ENCODE assay signal across 23 mouse cellular contexts in genomic region chr3:126397985-126398630, GRCm38 (mm10). TPM values are rescaled to one million over a fixed set of nuclear protein-coding genes. Genes with fewer than 3 reads are reported as not detected.
DNase-seq lines count a peak whose midpoint lies in the region; ATAC-seq and TF ChIP-seq lines count a peak whose summit lies in the region.
"Had no signal": no experiment of that assay in that cellular context is flagged by ENCODE, and none has a peak within 500 bp of the region (broad histone marks: within the 10 kb centered on the region; RNA-seq: fewer than 3 reads in every experiment).

No protein-coding gene starts in this region.

- no peak overlapping the region for H3K4me3 ChIP-seq in MEL (ENCODE audit: control insufficient read depth in 1 of 2, insufficient read depth in 1 of 2, low read depth in 2 of 2, low read length in 2 of 2)
- no peak overlapping the region for H3K4me3 ChIP-seq in heart, postnatal 0 days (ENCODE audit: low read depth, low read length)
- H3K4me3 ChIP-seq: left cerebral cortex, adult 2 months; limb, embryonic 10.5 days; midbrain, embryonic 12.5 days had no signal

- no peak for TF ChIP-seq RAD21 in MEL (IDR thresholded peaks at IDR 0.05; ENCODE audit: low read depth, low read length)

- H3K9me3 ChIP-seq in MEL (replicated peaks; ENCODE audit: insufficient read depth, low read length): no peaks in the 10 kb centered on the region
- H3K9me3 ChIP-seq in heart, postnatal 0 days (replicated peaks; ENCODE audit: control insufficient read depth, low read length): no peaks in the 10 kb centered on the region
- H3K9me3 ChIP-seq: limb, embryonic 10.5 days; midbrain, embryonic 12.5 days had no signal

- TF ChIP-seq POLR2A in MEL (IDR thresholded peaks at IDR 0.05; ENCODE audit: control insufficient read depth in 1 of 2, insufficient read depth in 1 of 2, low read depth in 1 of 2, low read length in 2 of 2, poor library complexity in 1 of 2): no peak

- H3K4me1 ChIP-seq in MEL (ENCODE audit: control insufficient read depth in 1 of 2, insufficient read depth in 2 of 2, low read length in 2 of 2): no peaks in the 10 kb centered on the region
- H3K4me1 ChIP-seq in heart, postnatal 0 days (ENCODE audit: control insufficient read depth, insufficient read depth): no peaks in the 10 kb centered on the region
- H3K4me1 ChIP-seq: limb, embryonic 10.5 days; midbrain, embryonic 12.5 days had no signal

- WGBS in heart, postnatal 0 days: 31% methylated on average over 7 of the region's 7 CpGs

- no peak overlapping the region for H3K9ac ChIP-seq in MEL (ENCODE audit: control insufficient read depth, low read depth, low read length, poor library complexity, severe bottlenecking)
- no peak overlapping the region for H3K9ac ChIP-seq in heart, postnatal 0 days (replicated peaks; ENCODE audit: low read depth, low read length)
- H3K9ac ChIP-seq: forebrain, postnatal 0 days; midbrain, embryonic 12.5 days had no signal

- H3K36me3 ChIP-seq in MEL (ENCODE audit: control insufficient read depth in 1 of 2, insufficient read depth in 2 of 2, low read length in 2 of 2): no peaks in the 10 kb centered on the region; a peak in 1 of 4 replicates
- no peaks in the 10 kb centered on the region for H3K36me3 ChIP-seq in heart, postnatal 0 days (replicated peaks; ENCODE audit: control insufficient read depth, insufficient read depth, low read length)
- H3K36me3 ChIP-seq: limb, embryonic 10.5 days; midbrain, embryonic 12.5 days had no signal

- no peak overlapping the region for H3K27ac ChIP-seq in MEL (ENCODE audit: control insufficient read depth, low read depth, low read length)
- H3K27ac ChIP-seq in heart, postnatal 0 days (ENCODE audit: low read depth): 0 out of 2 replicates have a peak overlapping the region, but pooled peaks have one; percentile 2
- H3K27ac ChIP-seq: left cerebral cortex, adult 2 months; limb, embryonic 10.5 days; macrophage; midbrain, embryonic 12.5 days had no signal

- TF ChIP-seq CTCF in MEL (IDR thresholded peaks at IDR 0.05 in 2 of 3, conservative IDR thresholded peaks at IDR 0.05 in 1 of 3; ENCODE audit: control insufficient read depth in 1 of 3, insufficient read depth in 1 of 3, low read depth in 2 of 3, low read length in 3 of 3, poor library complexity in 1 of 3, severe bottlenecking in 1 of 3): no peak
- TF ChIP-seq CTCF in heart, postnatal 0 days (IDR thresholded peaks at IDR 0.05; ENCODE audit: low read depth): no peak

- no peaks in the 10 kb centered on the region for H3K79me2 ChIP-seq in MEL (ENCODE audit: control insufficient read depth, insufficient read depth, low read length, poor library complexity)

- DNase-seq in kidney, postnatal 4 days: peak; percentile 13 to 26
- no peak for DNase-seq in kidney, adult 18-20 months
- DNase-seq in 416B (ENCODE audit: low read depth) (peak; percentile 21), MEL (ENCODE audit: low read depth, low spot score) (peak; percentile 49)
- peak; percentile 18 for DNase-seq in heart, postnatal 0 days (ENCODE audit: low spot score)
- DNase-seq in cerebellum, postnatal 36 days: no peak
- no peak for DNase-seq in right cerebral cortex, postnatal 25 days
- DNase-seq: adrenal gland, postnatal 25 days; cerebellum, adult 11 months; cerebellum, postnatal 10 days; embryo, embryonic 11 days; gastrocnemius, postnatal 36 days; kidney, adult 2 months; kidney, postnatal 25 days; thymus, postnatal 25 days had no signal

- no peak overlapping the region for H3K4me2 ChIP-seq in heart, postnatal 0 days (ENCODE audit: low read depth, low read length)
- H3K4me2 ChIP-seq: midbrain, embryonic 12.5 days had no signal

- ATAC-seq in heart, postnatal 0 days (ENCODE audit: insufficient read depth, low read depth): peak; percentile 49

- H3K27me3 ChIP-seq in MEL (ENCODE audit: control insufficient read depth in 1 of 2, insufficient read depth in 2 of 2, low read length in 2 of 2): no peaks in the 10 kb centered on the region
- H3K27me3 ChIP-seq in heart, postnatal 0 days (ENCODE audit: control insufficient read depth, insufficient read depth, low read length): no peaks in the 10 kb centered on the region
- H3K27me3 ChIP-seq: midbrain, embryonic 12.5 days had no signal

- TF ChIP-seq EP300 in MEL (IDR thresholded peaks at IDR 0.05; ENCODE audit: low read depth in 1 of 2, low read length in 2 of 2): no peak; a peak in 1 of 4 replicates
- no peak for TF ChIP-seq EP300 in heart, postnatal 0 days (IDR thresholded peaks at IDR 0.05; ENCODE audit: low read depth)

TF ChIP-seq in MEL, 35 proteins besides CTCF, POLR2A, EP300 and RAD21:
- peak; percentile 17; the same call in 1 of the 2 replicates for TF ChIP-seq GATA1 (IDR thresholded peaks at IDR 0.05; ENCODE audit: low read depth, low read length)
- no peak for TF ChIP-seq MEF2A (IDR thresholded peaks at IDR 0.05; ENCODE audit: extremely low read depth, insufficient replicate concordance, low read depth, low read length, poor library complexity, severe bottlenecking)
- no peak for TF ChIP-seq SMC3 (IDR thresholded peaks at IDR 0.05; ENCODE audit: low read depth, low read length)
- no peak for TF ChIP-seq TBP (IDR thresholded peaks at IDR 0.05; ENCODE audit: low read depth, low read length)
- no peak for TF ChIP-seq ELF1 (IDR thresholded peaks at IDR 0.05; ENCODE audit: low read depth, low read length)
- TF ChIP-seq ZNF384 (IDR thresholded peaks at IDR 0.05; ENCODE audit: low read depth, low read length): no peak
- TF ChIP-seq MAFK (IDR thresholded peaks at IDR 0.05; ENCODE audit: borderline replicate concordance, low read depth, low read length): no peak
TF ChIP-seq in MEL: peak in this region for 1.

RNA-seq across cellular contexts. Expression of gene Arsj, which starts 34.6 kb away (rescaled TPM):
- not detected in 2 replicates for total RNA-seq in MEL (2012; rRNA removed)
- not detected for polyA plus RNA-seq in MEL (2012; ENCODE audit: insufficient read depth in 1 of 2, insufficient read length in 2 of 2, low read depth in 1 of 2, low replicate concordance in 2 of 2, missing spikeins in 1 of 2)
- total RNA-seq in heart, postnatal 0 days (2014; rRNA removed; ENCODE audit: low replicate concordance): 1.3 and 3.4 TPM in 2 replicates
- polyA plus RNA-seq in heart, postnatal 0 days (2015; fragmentation: Nextera tagmentation; extraction: Ambion mirVana): 1.1 TPM in 2 replicates
- total RNA-seq: adrenal gland, postnatal 25 days; liver, adult 2 months; monocyte, adult 5-6 weeks had no signal
- polyA plus RNA-seq: liver, adult 2 months; macrophage; testis, adult 2 months had no signal

Comparison
In these comparisons a context has a peak if more than half of its experiments do, and no peak if none do; other contexts are left out.
1. DNase-seq: peak in kidney, postnatal 4 days (2 of 2), 416B (single experiment), MEL (single experiment) and heart, postnatal 0 days (single experiment); none in kidney, adult 18-20 months (single experiment), cerebellum, postnatal 36 days (0 of 2) and right cerebral cortex, postnatal 25 days (single experiment).